Mouse (Mus musculus) hindbrain, postnatal 0 days (tissue): ENCODE results near the gene Hspbp1. TPM values are rescaled to one million over a fixed set of nuclear protein-coding genes. Genes with fewer than 3 reads are reported as not detected.

Experiments
- ATAC-seq: fragments of 200-750 bp; cut with Nextera tagmentation; 2 replicates; pipeline ENCODE4 v1.8.0; 2017; ENCODE audit warnings: mild to moderate bottlenecking, moderate TSS enrichment, moderate library complexity
- DNase-seq: peaks from one replicate; pipeline ENCODE4 v3.0.0-alpha.2; 2015; ENCODE audit warnings: low spot score
- H3K27ac ChIP-seq: fragments of 300-500 bp; sonication (generic); 2 replicates; pipeline ENCODE4 v1.5.1; 2014; ENCODE audit warnings: mild to moderate bottlenecking
- H3K27me3 ChIP-seq: fragments of 300-500 bp; sonication (generic); 2 replicates; pipeline ENCODE4 v1.6.1; 2014; ENCODE audit warnings: low read length, mixed read lengths; ENCODE audit not compliant: insufficient read depth
- H3K36me3 ChIP-seq: fragments of 300-500 bp; sonication (generic); 2 replicates; pipeline ENCODE4 v1.6.1; 2014; ENCODE audit warnings: low read length, mixed read lengths; ENCODE audit not compliant: insufficient read depth
- H3K4me1 ChIP-seq: fragments of 300-500 bp; sonication (generic); 2 replicates; pipeline ENCODE4 v1.6.1; 2014; ENCODE audit warnings: antibody characterized with exemption, low read length, mixed read lengths; ENCODE audit not compliant: insufficient read depth
- H3K4me2 ChIP-seq: fragments of 300-500 bp; sonication (generic); 2 replicates; pipeline ENCODE4 v1.6.1; 2014; ENCODE audit warnings: low read depth, mild to moderate bottlenecking, low read length, moderate library complexity, mixed read lengths
- H3K4me3 ChIP-seq: fragments of 300-500 bp; sonication (generic); 2 replicates; pipeline ENCODE4 v1.5.1; 2014; ENCODE audit warnings: low read length
- H3K9ac ChIP-seq: fragments of 300-500 bp; sonication (generic); replicated peaks from 2 replicates; pipeline ENCODE4 v1.6.1; 2014; ENCODE audit warnings: mild to moderate bottlenecking, low read length, moderate library complexity, mixed read lengths
- H3K9me3 ChIP-seq: fragments of 300-500 bp; sonication (generic); 2 replicates; pipeline ENCODE4 v1.6.1; 2016; ENCODE audit warnings: low read length, mixed read lengths
- CTCF ChIP-seq: IDR thresholded peaks from 2 replicates; pipeline ENCODE4 v1.5.1; 2016; ENCODE audit warnings: antibody characterized with exemption, control low read depth, low read depth
- WGBS: fragments of 180-500 bp; shearing (Covaris S2); extraction: QIAGEN DNeasy Blood & Tissue Kit; methylation state at CpG from one replicate; pipeline ENCODE4 v1.1.7; 2014; 5-methylcytosine and 5-hydroxymethylcytosine counted together
- polyA plus RNA-seq: library from polyadenylated mRNA; unstranded; fragments of >200 nt; fragmentation: Nextera tagmentation; extraction: Ambion mirVana; gene quantifications from 2 replicates; pipeline ENCODE4 v1.2.1, GENCODE M21; 2015
- total RNA-seq: library from RNA; depleted of rRNA; stranded (reverse); fragments of >200 nt; gene quantifications from 2 replicates; pipeline ENCODE4 v1.2.3, GENCODE M21; 2014

Gene Hspbp1
- total and polyA plus RNA-seq, 2 experiments from 2014 or later: 174 to 288 TPM

GRCm38 (mm10) chr7:4658128-4658907, 26.6 kb downstream of the Hspbp1 start:
- TF ChIP-seq CTCF: no peak
- no peaks in the 10 kb centered on the region for H3K27me3 ChIP-seq

GRCm38 (mm10) chr7:4657521-4658127, 27.2 kb downstream of the Hspbp1 start:
- TF ChIP-seq CTCF: no peak
- peak overlapping the region; percentile 92 for H3K9ac ChIP-seq
- peak overlapping the region; percentile 95 for H3K27ac ChIP-seq
- 50% methylated on average over 9 of the region's 9 CpGs for WGBS
- peak overlapping the region; percentile 86 for H3K4me3 ChIP-seq
- no peaks in the 10 kb centered on the region for H3K27me3 ChIP-seq
- H3K36me3 ChIP-seq: peaks cover 3% of the 10 kb centered on the region; the same call in 1 of the 2 replicates
- DNase-seq (no peak), ATAC-seq (no peak)
- H3K9me3 ChIP-seq: no peaks in the 10 kb centered on the region
- peaks cover 28% of the 10 kb centered on the region for H3K4me1 ChIP-seq
- H3K4me2 ChIP-seq: peak overlapping the region; percentile 97

More at GRCm38 (mm10) chr7:4658128-4658907, 26.6 kb downstream of the Hspbp1 start:
- H3K4me3 ChIP-seq: peak overlapping the region; percentile 86
- no peaks in the 10 kb centered on the region for H3K9me3 ChIP-seq
- peaks cover 28% of the 10 kb centered on the region for H3K4me1 ChIP-seq
- DNase-seq (peak; percentile 71), ATAC-seq (peak; percentile 74)
- under 1% methylated on average over 67 of the region's 78 CpGs for WGBS
- peak overlapping the region; percentile 92 for H3K9ac ChIP-seq
- peak overlapping the region; percentile 95 for H3K27ac ChIP-seq
- H3K4me2 ChIP-seq: peak overlapping the region; percentile 97
- H3K36me3 ChIP-seq: peaks cover 5% of the 10 kb centered on the region; the same call in 1 of the 2 replicates

GRCm38 (mm10) chr7:4656818-4657217, 28.1 kb downstream of the Hspbp1 start:
- peak overlapping the region; percentile 92; the same call in 1 of the 2 replicates for H3K9ac ChIP-seq

GRCm38 (mm10) chr7:4655916-4656315, 29.0 kb downstream of the Hspbp1 start:
- no peak overlapping the region for H3K4me3 ChIP-seq
- no peaks in the 10 kb centered on the region for H3K27me3 ChIP-seq
- DNase-seq (no peak), ATAC-seq (no peak)
- no peak overlapping the region for H3K9ac ChIP-seq
- peak overlapping the region; percentile 97; the same call in 1 of the 2 replicates for H3K4me2 ChIP-seq
- H3K36me3 ChIP-seq: 0 out of 2 replicates have a peak, but pooled peaks cover 9% of the 10 kb centered on the region
- TF ChIP-seq CTCF: no peak
- no peaks in the 10 kb centered on the region for H3K9me3 ChIP-seq
- peaks cover 28% of the 10 kb centered on the region for H3K4me1 ChIP-seq
- H3K27ac ChIP-seq: no peak overlapping the region
- 45% methylated on average over 1 of the region's 1 CpGs for WGBS

More at GRCm38 (mm10) chr7:4656818-4657217, 28.1 kb downstream of the Hspbp1 start:
- peaks cover 28% of the 10 kb centered on the region for H3K4me1 ChIP-seq
- no peak overlapping the region for H3K4me3 ChIP-seq
- H3K4me2 ChIP-seq: peak overlapping the region; percentile 97
- WGBS: 50% methylated on average over 1 of the region's 1 CpGs
- H3K27me3 ChIP-seq: no peaks in the 10 kb centered on the region
- 0 out of 2 replicates have a peak, but pooled peaks cover 5% of the 10 kb centered on the region for H3K36me3 ChIP-seq
- no peak overlapping the region for H3K27ac ChIP-seq
- ATAC-seq (no peak), DNase-seq (no peak)
- no peaks in the 10 kb centered on the region for H3K9me3 ChIP-seq
- TF ChIP-seq CTCF: no peak

GRCm38 (mm10) chr7:4655393-4655792, 29.5 kb downstream of the Hspbp1 start:
- no peak overlapping the region for H3K27ac ChIP-seq
- WGBS: 94% methylated on average over 4 of the region's 4 CpGs
- no peaks in the 10 kb centered on the region for H3K27me3 ChIP-seq
- H3K4me1 ChIP-seq: peaks cover 28% of the 10 kb centered on the region
- H3K36me3 ChIP-seq: 0 out of 2 replicates have a peak, but pooled peaks cover 9% of the 10 kb centered on the region
- H3K9me3 ChIP-seq: no peaks in the 10 kb centered on the region
- H3K9ac ChIP-seq: no peak overlapping the region
- no peak overlapping the region for H3K4me3 ChIP-seq
- no peak for ATAC-seq
- DNase-seq: no peak
- TF ChIP-seq CTCF: no peak
- no peak overlapping the region for H3K4me2 ChIP-seq

GRCm38 (mm10) chr7:4654221-4654620, 30.6 kb downstream of the Hspbp1 start:
- Histone ChIP-seq H3K27ac (peak overlapping the region; percentile 32; the same call in 1 of the 2 replicates), H3K4me2 (no peak overlapping the region), H3K4me1 (peaks cover 22% of the 10 kb centered on the region), H3K27me3 (no peaks in the 10 kb centered on the region), H3K9me3 (no peaks in the 10 kb centered on the region), H3K9ac (no peak overlapping the region), H3K36me3 (0 out of 2 replicates have a peak, but pooled peaks cover 9% of the 10 kb centered on the region), H3K4me3 (no peak overlapping the region)
- TF ChIP-seq CTCF: no peak
- WGBS: 82% methylated on average over 2 of the region's 2 CpGs
- ATAC-seq: no peak
- no peak for DNase-seq
